Mouse (Mus musculus): ENCODE data around the gene Nap1l3.

The Nap1l3 gene

DNA sequence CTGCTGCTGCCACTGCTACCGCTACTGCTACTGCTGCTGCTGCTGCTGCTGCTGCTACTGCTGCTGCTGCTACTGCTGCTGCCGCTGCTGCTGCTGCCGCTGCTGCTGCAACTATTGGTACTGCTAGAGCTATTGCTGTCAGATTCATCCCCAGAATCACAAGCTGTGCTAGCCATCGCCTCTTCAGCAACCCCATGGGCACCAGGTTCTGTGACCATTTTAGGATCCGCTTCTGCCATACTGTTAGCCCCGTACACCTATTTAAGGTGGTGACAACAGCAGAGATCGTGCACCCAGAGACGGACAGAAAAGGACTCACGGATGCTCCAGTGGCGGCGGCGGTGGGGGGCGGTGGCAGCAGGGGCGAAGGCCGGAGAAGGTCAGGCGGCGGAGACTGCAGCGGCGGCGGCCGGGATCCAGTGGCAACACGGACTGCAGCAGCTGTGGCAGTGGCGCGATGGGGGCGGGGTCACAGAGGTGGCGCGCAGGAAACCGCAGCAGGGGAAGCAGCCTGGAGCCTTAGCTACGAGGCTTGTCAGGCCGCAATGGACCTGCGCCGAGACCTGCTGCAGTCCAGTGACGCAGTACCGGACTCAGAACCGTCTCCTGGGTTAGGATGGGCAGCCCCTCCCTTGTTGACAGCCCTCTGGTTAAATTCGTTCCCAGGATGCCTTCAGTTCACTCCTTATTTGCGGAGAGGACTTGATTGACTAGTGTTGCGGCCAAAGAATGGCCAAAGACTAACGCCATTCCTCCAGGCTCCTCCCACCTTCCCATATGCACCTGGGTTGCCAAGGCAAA, at the start of gene Nap1l3:
Gene Nap1l3 (minus strand): TSS at position 621 of the 801 bp plus-strand sequence.
- ATAC-seq (ENCODE audit: insufficient number of reproducible peaks, low FRiP score, low TSS enrichment): peak; percentile 100

DNA sequence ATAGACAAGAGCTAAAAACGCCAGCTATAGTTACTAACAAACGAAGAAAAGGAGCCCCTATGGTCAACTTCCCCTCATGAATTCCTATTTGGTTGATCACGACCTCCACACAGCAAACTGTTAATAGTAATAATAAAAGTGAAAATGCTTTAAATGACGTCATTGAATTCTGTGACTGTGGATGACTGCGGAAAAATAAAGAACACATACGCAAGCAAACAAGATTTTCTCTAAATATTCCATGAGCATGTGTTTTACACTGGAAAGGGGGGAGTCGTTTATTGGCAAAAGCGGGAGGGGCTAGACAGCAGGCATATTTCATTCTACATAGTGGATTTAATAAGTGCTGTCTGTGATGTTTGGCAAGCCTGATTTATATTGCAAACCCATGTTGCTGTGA, 451 bp upstream of the Nap1l3 start:
- peak; percentile 11; the same call in 1 of the 2 replicates for ATAC-seq (ENCODE audit: insufficient number of reproducible peaks, low FRiP score, low TSS enrichment)
